Mouse (Mus musculus): ENCODE data around the gene Irs1.

- TF ChIP-seq POLR2A (IDR thresholded peaks at IDR 0.05; ENCODE audit: insufficient read depth, low read depth, low read length): no peak
- TF ChIP-seq CTCF (IDR thresholded peaks at IDR 0.05): no peak
These were observed 62.4 kb downstream of the Irs1 start for GRCm38 (mm10) chr1:82228841-82229240.
